Mouse (Mus musculus): Measurements from ENCODE around the gene Fgf8. TPM values are rescaled to one million over a fixed set of nuclear protein-coding genes. Genes with fewer than 3 reads are reported as not detected.

Gene Fgf8
- polyA plus RNA-seq, 1 experiment from 2014 or later: 0.16 TPM

- H3K9me3 ChIP-seq (ENCODE audit: control insufficient read depth, low read length): no peaks in the 10 kb centered on the region
- H3K9ac ChIP-seq (ENCODE audit: low read depth, low read length): 0 out of 2 replicates have a peak overlapping the region, but pooled peaks have one; percentile 35
- H3K4me3 ChIP-seq (ENCODE audit: low read length): peak overlapping the region; percentile 48
- peaks cover 79% of the 10 kb centered on the region for H3K27me3 ChIP-seq (replicated peaks; ENCODE audit: control insufficient read depth, insufficient read depth, low read length)
- H3K36me3 ChIP-seq (ENCODE audit: control insufficient read depth, insufficient read depth, low read length): no peaks in the 10 kb centered on the region
- peak overlapping the region; percentile 81 for H3K4me2 ChIP-seq (ENCODE audit: low read depth, low read length)
- H3K27ac ChIP-seq (ENCODE audit: low read length): no peak overlapping the region
- H3K4me1 ChIP-seq (ENCODE audit: control insufficient read depth, insufficient read depth, low read length): peaks cover 31% of the 10 kb centered on the region
- 2% methylated on average over 26 of the region's 44 CpGs for WGBS
- ATAC-seq: no peak
Observed at GRCm38 (mm10) chr19:45742984-45743575, 365 bp upstream of the Fgf8 start.

- H3K4me2 ChIP-seq (ENCODE audit: low read depth, low read length): no peak overlapping the region
- H3K4me3 ChIP-seq (ENCODE audit: low read length): peak overlapping the region; percentile 0; the same call in 1 of the 2 replicates
- no peaks in the 10 kb centered on the region for H3K36me3 ChIP-seq (ENCODE audit: control insufficient read depth, insufficient read depth, low read length)
- no peak overlapping the region for H3K9ac ChIP-seq (ENCODE audit: low read depth, low read length)
- no peak overlapping the region for H3K27ac ChIP-seq (ENCODE audit: low read length)
- WGBS: 4% methylated on average over 45 of the region's 45 CpGs
- no peaks in the 10 kb centered on the region for H3K9me3 ChIP-seq (ENCODE audit: control insufficient read depth, low read length)
- peaks cover 34% of the 10 kb centered on the region for H3K4me1 ChIP-seq (ENCODE audit: control insufficient read depth, insufficient read depth, low read length)
- ATAC-seq: no peak
- peaks cover 89% of the 10 kb centered on the region for H3K27me3 ChIP-seq (replicated peaks; ENCODE audit: control insufficient read depth, insufficient read depth, low read length)
Observed at GRCm38 (mm10) chr19:45741431-45742217, 1.1 kb downstream of the Fgf8 start.

- peaks cover 85% of the 10 kb centered on the region for H3K27me3 ChIP-seq (replicated peaks; ENCODE audit: control insufficient read depth, insufficient read depth, low read length)
- no peak overlapping the region for H3K4me2 ChIP-seq (ENCODE audit: low read depth, low read length)
- H3K9me3 ChIP-seq (ENCODE audit: control insufficient read depth, low read length): no peaks in the 10 kb centered on the region
- no peak for ATAC-seq
- no peak overlapping the region for H3K27ac ChIP-seq (ENCODE audit: low read length)
- no peak overlapping the region for H3K4me3 ChIP-seq (ENCODE audit: low read length)
- H3K36me3 ChIP-seq (ENCODE audit: control insufficient read depth, insufficient read depth, low read length): no peaks in the 10 kb centered on the region
- H3K9ac ChIP-seq (ENCODE audit: low read depth, low read length): no peak overlapping the region
- peaks cover 27% of the 10 kb centered on the region for H3K4me1 ChIP-seq (ENCODE audit: control insufficient read depth, insufficient read depth, low read length)
- WGBS: 8% methylated on average over 7 of the region's 7 CpGs
Observed at GRCm38 (mm10) chr19:45740817-45741216, 1.9 kb downstream of the Fgf8 start.

DNA sequence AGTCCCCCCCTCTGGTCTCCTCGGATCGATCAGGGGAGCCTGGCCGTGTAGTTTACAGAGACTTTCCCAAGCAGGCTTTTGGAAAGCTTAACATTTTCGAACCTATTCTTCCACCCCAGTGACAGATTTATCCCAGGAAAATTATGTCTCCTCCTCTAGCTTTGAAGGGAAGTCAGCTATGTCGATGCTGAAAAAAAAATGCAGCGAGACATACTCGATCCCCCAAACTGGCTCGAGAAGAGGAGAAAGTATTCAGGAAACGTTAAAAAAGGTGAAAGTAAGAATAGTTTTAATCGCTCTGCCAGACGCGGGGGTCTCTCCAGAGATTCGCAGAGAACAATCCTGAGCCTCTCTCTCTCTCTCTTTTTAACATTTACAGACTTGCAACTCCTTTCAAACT lies 2.5 kb downstream of the Fgf8 start:
- no peak overlapping the region for H3K27ac ChIP-seq (ENCODE audit: low read length)
- H3K4me1 ChIP-seq (ENCODE audit: control insufficient read depth, insufficient read depth, low read length): peaks cover 24% of the 10 kb centered on the region
- peaks cover 80% of the 10 kb centered on the region for H3K27me3 ChIP-seq (replicated peaks; ENCODE audit: control insufficient read depth, insufficient read depth, low read length)
- no peak overlapping the region for H3K9ac ChIP-seq (ENCODE audit: low read depth, low read length)
- H3K4me3 ChIP-seq (ENCODE audit: low read length): no peak overlapping the region
- H3K4me2 ChIP-seq (ENCODE audit: low read depth, low read length): no peak overlapping the region
- no peaks in the 10 kb centered on the region for H3K36me3 ChIP-seq (ENCODE audit: control insufficient read depth, insufficient read depth, low read length)
- no peaks in the 10 kb centered on the region for H3K9me3 ChIP-seq (ENCODE audit: control insufficient read depth, low read length)
- 10% methylated on average over 13 of the region's 13 CpGs for WGBS
- no peak for ATAC-seq

- WGBS: 72% methylated on average over 5 of the region's 5 CpGs
Observed at GRCm38 (mm10) chr19:45738521-45738920, 4.2 kb downstream of the Fgf8 start.

GRCm38 (mm10) chr19:45737846-45738484 lies 4.8 kb downstream of the Fgf8 start:
- no peak for ATAC-seq
- Histone ChIP-seq H3K27ac (ENCODE audit: low read length) (no peak overlapping the region), H3K4me1 (ENCODE audit: control insufficient read depth, insufficient read depth, low read length) (peaks cover 24% of the 10 kb centered on the region), H3K4me2 (ENCODE audit: low read depth, low read length) (no peak overlapping the region), H3K9ac (ENCODE audit: low read depth, low read length) (no peak overlapping the region), H3K4me3 (ENCODE audit: low read length) (no peak overlapping the region), H3K9me3 (ENCODE audit: control insufficient read depth, low read length) (no peaks in the 10 kb centered on the region), H3K36me3 (ENCODE audit: control insufficient read depth, insufficient read depth, low read length) (no peaks in the 10 kb centered on the region), H3K27me3 (replicated peaks; ENCODE audit: control insufficient read depth, insufficient read depth, low read length) (peaks cover 61% of the 10 kb centered on the region)
- 79% methylated on average over 10 of the region's 10 CpGs for WGBS

More at GRCm38 (mm10) chr19:45738521-45738920, 4.2 kb downstream of the Fgf8 start:
- no peak overlapping the region for H3K9ac ChIP-seq (ENCODE audit: low read depth, low read length)
- H3K4me1 ChIP-seq (ENCODE audit: control insufficient read depth, insufficient read depth, low read length): peaks cover 27% of the 10 kb centered on the region
- no peak overlapping the region for H3K27ac ChIP-seq (ENCODE audit: low read length)
- no peaks in the 10 kb centered on the region for H3K36me3 ChIP-seq (ENCODE audit: control insufficient read depth, insufficient read depth, low read length)
- no peak overlapping the region for H3K4me2 ChIP-seq (ENCODE audit: low read depth, low read length)
- no peak overlapping the region for H3K4me3 ChIP-seq (ENCODE audit: low read length)
- no peaks in the 10 kb centered on the region for H3K9me3 ChIP-seq (ENCODE audit: control insufficient read depth, low read length)
- no peak for ATAC-seq
- H3K27me3 ChIP-seq (replicated peaks; ENCODE audit: control insufficient read depth, insufficient read depth, low read length): peaks cover 67% of the 10 kb centered on the region

DNA sequence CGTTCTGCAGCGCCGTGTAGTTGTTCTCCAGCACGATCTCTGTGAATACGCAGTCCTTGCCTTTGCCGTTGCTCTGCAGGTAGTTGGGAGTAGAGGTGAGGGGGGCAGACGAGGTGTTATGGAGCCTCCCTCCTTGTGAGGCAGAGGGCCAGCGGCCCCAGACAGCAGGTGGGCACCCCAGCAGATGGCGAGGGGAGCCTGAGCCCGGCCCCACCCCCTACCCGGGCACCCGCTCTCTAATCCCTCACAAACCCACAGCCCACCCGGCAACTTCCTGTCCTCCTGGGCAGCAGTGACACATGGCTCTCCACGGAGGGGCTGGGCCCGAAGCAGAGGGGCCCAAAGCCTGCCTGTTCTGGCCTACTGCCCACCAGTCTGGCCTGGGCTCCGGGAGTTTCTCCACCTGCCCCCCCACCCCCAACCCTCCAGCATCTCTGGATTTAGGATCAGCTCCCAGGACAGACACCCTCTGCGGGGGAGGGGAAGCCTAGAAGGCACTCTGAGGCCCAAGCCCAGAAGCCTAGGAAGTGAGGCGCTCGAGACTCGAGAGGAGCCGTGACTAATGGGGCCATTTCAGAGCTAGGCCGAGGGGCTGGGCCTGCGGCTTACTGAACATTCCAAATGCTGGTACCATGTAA lies 5.4 kb downstream of the Fgf8 start:
- Histone ChIP-seq H3K27me3 (replicated peaks; ENCODE audit: control insufficient read depth, insufficient read depth, low read length) (peaks cover 60% of the 10 kb centered on the region), H3K4me3 (ENCODE audit: low read length) (peak overlapping the region; percentile 27), H3K27ac (ENCODE audit: low read length) (no peak overlapping the region), H3K4me2 (ENCODE audit: low read depth, low read length) (peak overlapping the region; percentile 52), H3K9ac (ENCODE audit: low read depth, low read length) (peak overlapping the region; percentile 9; the same call in 1 of the 2 replicates), H3K9me3 (ENCODE audit: control insufficient read depth, low read length) (no peaks in the 10 kb centered on the region), H3K36me3 (ENCODE audit: control insufficient read depth, insufficient read depth, low read length) (no peaks in the 10 kb centered on the region), H3K4me1 (ENCODE audit: control insufficient read depth, insufficient read depth, low read length) (peaks cover 18% of the 10 kb centered on the region)
- no peak; the same call in 1 of the 2 replicates for ATAC-seq
- 24% methylated on average over 23 of the region's 23 CpGs for WGBS

DNA sequence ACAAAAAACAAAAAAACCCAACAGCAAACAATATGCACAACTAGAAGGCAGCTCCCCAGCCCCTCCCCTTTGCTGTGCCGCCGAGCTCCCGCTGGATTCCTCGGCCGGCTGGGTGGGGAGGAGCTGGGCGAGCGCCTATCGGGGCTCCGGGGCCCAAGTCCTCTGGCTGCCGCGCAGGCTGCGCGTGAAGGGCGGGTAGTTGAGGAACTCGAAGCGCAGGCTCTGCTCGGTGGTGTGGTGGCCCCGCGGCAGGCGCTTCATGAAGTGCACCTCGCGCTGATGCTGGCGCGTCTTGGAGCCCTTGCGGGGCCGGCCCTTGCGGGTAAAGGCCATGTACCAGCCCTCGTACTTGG lies 5.9 kb downstream of the Fgf8 start:
- no peaks in the 10 kb centered on the region for H3K36me3 ChIP-seq (ENCODE audit: control insufficient read depth, insufficient read depth, low read length)
- no peak overlapping the region for H3K27ac ChIP-seq (ENCODE audit: low read length)
- 2% methylated on average over 28 of the region's 28 CpGs for WGBS
- H3K4me1 ChIP-seq (ENCODE audit: control insufficient read depth, insufficient read depth, low read length): peaks cover 13% of the 10 kb centered on the region
- peak overlapping the region; percentile 52 for H3K4me2 ChIP-seq (ENCODE audit: low read depth, low read length)
- H3K27me3 ChIP-seq (replicated peaks; ENCODE audit: control insufficient read depth, insufficient read depth, low read length): peaks cover 55% of the 10 kb centered on the region
- H3K9ac ChIP-seq (ENCODE audit: low read depth, low read length): peak overlapping the region; percentile 9; the same call in 1 of the 2 replicates
- peak; percentile 92 for ATAC-seq
- peak overlapping the region; percentile 27 for H3K4me3 ChIP-seq (ENCODE audit: low read length)
- no peaks in the 10 kb centered on the region for H3K9me3 ChIP-seq (ENCODE audit: control insufficient read depth, low read length)

DNA sequence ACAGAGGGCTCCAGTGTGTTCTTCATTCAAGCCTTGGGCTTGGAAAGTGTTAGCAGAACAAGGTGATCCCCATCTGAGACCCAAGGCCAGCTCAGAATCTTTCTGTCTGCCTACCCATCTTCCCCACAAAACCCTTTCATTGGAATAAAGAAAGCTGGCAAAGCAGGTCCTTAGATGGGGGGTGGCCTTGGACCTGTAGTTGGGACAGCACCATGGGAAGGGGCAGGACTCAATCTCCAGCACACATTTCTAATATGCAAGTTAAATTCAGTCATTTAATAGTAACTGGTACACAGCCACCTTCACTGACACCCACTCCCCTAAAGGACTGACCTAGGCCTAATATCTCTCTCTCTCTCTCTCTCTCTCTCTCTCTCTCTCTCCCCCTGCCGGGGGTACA lies 6.5 kb downstream of the Fgf8 start:
- Histone ChIP-seq H3K27ac (ENCODE audit: low read length) (no peak overlapping the region), H3K36me3 (ENCODE audit: control insufficient read depth, insufficient read depth, low read length) (no peaks in the 10 kb centered on the region), H3K27me3 (replicated peaks; ENCODE audit: control insufficient read depth, insufficient read depth, low read length) (peaks cover 49% of the 10 kb centered on the region), H3K9ac (ENCODE audit: low read depth, low read length) (no peak overlapping the region), H3K4me2 (ENCODE audit: low read depth, low read length) (no peak overlapping the region), H3K4me1 (ENCODE audit: control insufficient read depth, insufficient read depth, low read length) (peaks cover 10% of the 10 kb centered on the region), H3K9me3 (ENCODE audit: control insufficient read depth, low read length) (no peaks in the 10 kb centered on the region), H3K4me3 (ENCODE audit: low read length) (no peak overlapping the region)
- ATAC-seq: no peak
- WGBS: 38% methylated on average over 1 of the region's 1 CpGs

All from intestine, embryonic 16.5 days (tissue).